Mouse (Mus musculus): ENCODE measurements around the gene Myh10. TPM values are rescaled to one million over a fixed set of nuclear protein-coding genes. Genes with fewer than 3 reads are reported as not detected.

Myh10 gene
- polyA plus RNA-seq, 1 experiment from 2014 or later: 219 TPM

DNA sequence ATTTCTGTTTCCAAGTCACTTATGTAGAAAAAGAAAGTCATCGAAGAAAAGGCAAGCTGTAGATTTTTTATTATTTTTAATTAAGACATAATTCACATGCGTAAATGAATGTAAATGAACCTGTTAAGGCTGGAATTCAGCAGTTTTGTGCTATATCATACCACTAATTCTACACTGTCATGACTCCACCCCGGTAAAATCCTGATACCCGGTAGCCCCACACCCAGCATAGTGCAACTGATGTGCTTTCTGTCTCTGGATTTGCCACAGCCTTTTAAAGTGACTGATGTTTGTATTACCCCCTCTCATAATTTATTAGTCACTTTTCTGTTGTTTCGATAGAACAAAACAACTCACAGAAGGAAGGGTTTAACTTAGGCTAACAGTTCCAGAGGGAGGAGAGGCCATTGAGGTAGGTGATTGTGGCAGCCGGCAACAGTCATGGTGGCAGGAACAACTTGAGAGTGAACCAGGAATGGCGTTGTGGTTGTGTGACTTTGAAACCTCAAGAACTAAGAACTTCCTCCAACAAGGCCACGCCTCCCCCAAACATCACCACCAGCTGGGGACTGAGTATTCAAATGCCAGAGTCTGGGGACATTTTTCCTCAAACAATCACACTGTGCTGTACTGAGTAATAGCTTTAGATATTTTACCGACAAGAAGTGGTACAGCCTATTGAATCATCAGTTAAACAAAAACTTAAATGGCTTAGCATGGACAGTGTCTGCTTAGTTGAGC is 78.6 kb downstream of the Myh10 start:
- Histone ChIP-seq H3K4me1 (replicated peaks) (no peaks in the 10 kb centered on the region), H3K36me3 (peaks cover 98% of the 10 kb centered on the region), H3K9me3 (replicated peaks) (no peaks in the 10 kb centered on the region), H3K4me2 (no peak overlapping the region), H3K9ac (no peak overlapping the region), H3K27ac (ENCODE audit: poor library complexity, severe bottlenecking) (no peak overlapping the region), H3K4me3 (no peak overlapping the region), H3K27me3 (replicated peaks) (no peaks in the 10 kb centered on the region)
- ATAC-seq (ENCODE audit: insufficient number of reproducible peaks, low FRiP score): no peak
- WGBS: 91% methylated on average over 9 of the region's 9 CpGs

DNA sequence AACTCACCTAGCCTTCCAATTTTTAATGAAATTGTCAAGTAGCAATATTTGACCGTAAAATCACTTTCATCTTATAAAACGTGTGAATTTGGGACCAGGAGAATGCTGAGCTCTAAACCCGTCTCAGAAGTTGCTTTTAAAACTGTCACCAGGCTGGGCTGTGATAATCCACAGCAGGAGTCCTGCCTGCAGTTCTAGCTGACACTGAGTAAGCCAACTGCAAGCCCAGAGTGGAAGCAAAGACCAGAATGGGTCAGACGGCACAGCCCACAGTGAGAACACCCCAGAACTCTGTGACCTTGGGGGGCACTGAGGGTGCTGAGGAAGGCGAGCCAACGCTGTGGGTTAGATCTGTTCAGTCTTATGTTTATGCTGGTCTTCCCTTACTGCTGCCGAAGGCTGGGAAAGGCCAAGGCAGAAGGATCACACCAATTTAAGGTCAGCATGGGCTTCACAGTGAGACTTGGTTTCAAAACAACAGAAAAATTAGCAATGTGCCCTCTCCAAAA is 84.8 kb downstream of the Myh10 start:
- no peaks in the 10 kb centered on the region for H3K9me3 ChIP-seq (replicated peaks)
- WGBS: 68% methylated on average over 7 of the region's 7 CpGs
- peaks cover 28% of the 10 kb centered on the region for H3K4me1 ChIP-seq (replicated peaks)
- no peaks in the 10 kb centered on the region for H3K27me3 ChIP-seq (replicated peaks)
- H3K9ac ChIP-seq: no peak overlapping the region
- H3K4me3 ChIP-seq: no peak overlapping the region
- H3K27ac ChIP-seq (ENCODE audit: poor library complexity, severe bottlenecking): no peak overlapping the region
- ATAC-seq (ENCODE audit: insufficient number of reproducible peaks, low FRiP score): no peak
- no peak overlapping the region for H3K4me2 ChIP-seq
- peaks cover 72% of the 10 kb centered on the region for H3K36me3 ChIP-seq

DNA sequence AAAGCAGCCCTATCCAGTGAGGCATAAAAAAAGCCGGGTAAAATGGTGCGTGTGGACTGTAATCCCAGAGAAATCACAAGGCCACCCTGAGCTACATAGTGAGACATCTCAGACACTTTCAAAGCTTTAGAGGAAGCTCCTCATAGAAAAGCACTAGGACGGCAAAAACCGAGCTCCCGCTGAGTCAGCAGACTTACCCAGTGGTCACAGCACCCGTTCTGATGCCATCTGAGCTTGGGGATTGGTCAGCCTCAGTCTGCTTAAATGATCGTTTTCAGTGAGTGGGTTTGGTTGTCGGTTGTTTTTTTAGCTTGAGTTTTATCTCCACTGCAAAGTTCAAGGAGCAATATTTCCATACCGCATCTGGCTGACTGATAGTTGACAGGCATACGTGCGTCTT is 86.6 kb downstream of the Myh10 start:
- no peak overlapping the region for H3K27ac ChIP-seq (ENCODE audit: poor library complexity, severe bottlenecking)
- H3K4me1 ChIP-seq (replicated peaks): peaks cover 35% of the 10 kb centered on the region
- no peak overlapping the region for H3K9ac ChIP-seq
- H3K27me3 ChIP-seq (replicated peaks): no peaks in the 10 kb centered on the region
- H3K4me3 ChIP-seq: no peak overlapping the region
- H3K9me3 ChIP-seq (replicated peaks): no peaks in the 10 kb centered on the region
- H3K36me3 ChIP-seq: peaks cover 72% of the 10 kb centered on the region
- 70% methylated on average over 11 of the region's 11 CpGs for WGBS
- ATAC-seq (ENCODE audit: insufficient number of reproducible peaks, low FRiP score): no peak
- no peak overlapping the region for H3K4me2 ChIP-seq

DNA sequence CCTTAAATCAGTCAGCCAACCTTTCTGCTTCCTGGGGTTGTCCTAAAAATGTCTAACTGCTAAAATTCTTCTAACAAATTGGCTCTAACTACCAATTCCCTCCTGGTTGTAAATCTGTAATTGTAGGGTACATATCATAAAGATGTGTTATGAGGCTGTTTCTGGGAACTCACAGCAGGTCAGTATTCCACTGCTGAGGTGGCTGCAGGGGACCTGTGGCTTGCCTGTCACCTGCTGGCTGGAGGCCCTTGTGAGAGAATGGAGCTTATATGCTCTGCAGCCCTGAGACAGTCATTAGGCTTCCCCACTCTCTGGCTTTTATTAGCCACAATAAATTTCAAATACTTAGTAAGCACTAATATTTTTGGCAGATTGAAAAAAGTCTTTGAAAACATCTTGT is 87.5 kb downstream of the Myh10 start:
- no peaks in the 10 kb centered on the region for H3K9me3 ChIP-seq (replicated peaks)
- no peak overlapping the region for H3K4me3 ChIP-seq
- ATAC-seq (ENCODE audit: insufficient number of reproducible peaks, low FRiP score): no peak
- H3K36me3 ChIP-seq: peaks cover 71% of the 10 kb centered on the region
- peaks cover 35% of the 10 kb centered on the region for H3K4me1 ChIP-seq (replicated peaks)
- H3K27ac ChIP-seq (ENCODE audit: poor library complexity, severe bottlenecking): no peak overlapping the region
- no peak overlapping the region for H3K4me2 ChIP-seq
- H3K9ac ChIP-seq: no peak overlapping the region
- H3K27me3 ChIP-seq (replicated peaks): no peaks in the 10 kb centered on the region

DNA sequence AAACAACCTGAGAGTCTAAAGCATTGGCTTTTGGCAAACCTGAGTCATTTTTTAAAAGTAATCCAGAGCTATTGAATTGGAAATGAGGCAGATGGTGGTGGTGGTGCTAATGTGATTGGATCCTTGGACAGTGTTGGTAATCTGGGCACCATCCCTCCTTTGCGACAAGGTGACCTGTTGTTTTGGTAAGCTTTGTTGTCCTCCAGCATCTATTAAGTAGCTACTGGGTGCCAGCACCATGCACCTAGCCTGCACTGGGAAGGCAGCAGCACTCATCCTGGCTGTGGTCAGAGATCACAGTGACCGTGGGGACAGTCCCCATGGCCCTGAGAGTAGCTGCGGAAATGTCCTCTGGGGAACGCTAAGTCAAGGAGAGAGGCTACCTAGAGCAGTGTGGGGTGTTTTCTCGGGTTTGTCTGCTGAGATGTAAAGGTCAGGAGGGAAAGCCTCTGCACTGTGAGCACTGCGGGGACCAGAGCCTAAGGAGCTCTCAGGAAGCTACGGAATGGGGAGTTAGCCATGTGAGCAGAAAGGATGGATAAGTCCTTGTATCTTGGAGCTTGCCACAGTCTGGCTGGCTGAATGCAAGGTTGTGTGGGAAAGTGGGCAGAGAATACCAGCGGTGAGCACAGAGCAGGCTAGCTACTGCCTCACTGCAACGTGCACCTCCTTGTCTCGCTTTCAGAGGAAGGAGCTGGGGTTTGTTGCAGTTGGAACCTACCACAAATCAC is 88.5 kb downstream of the Myh10 start:
- peaks cover 35% of the 10 kb centered on the region for H3K4me1 ChIP-seq (replicated peaks)
- H3K36me3 ChIP-seq: peaks cover 73% of the 10 kb centered on the region
- peak overlapping the region; percentile 14 for H3K4me2 ChIP-seq
- no peaks in the 10 kb centered on the region for H3K9me3 ChIP-seq (replicated peaks)
- H3K4me3 ChIP-seq: no peak overlapping the region
- no peaks in the 10 kb centered on the region for H3K27me3 ChIP-seq (replicated peaks)
- WGBS: 40% methylated on average over 10 of the region's 10 CpGs
- ATAC-seq (ENCODE audit: insufficient number of reproducible peaks, low FRiP score): peak; percentile 70; the same call in 1 of the 2 replicates
- peak overlapping the region; percentile 2; the same call in 1 of the 2 replicates for H3K9ac ChIP-seq
- peak overlapping the region; percentile 72 for H3K27ac ChIP-seq (ENCODE audit: poor library complexity, severe bottlenecking)

GRCm38 (mm10) chr11:68780466-68781114 is 89.2 kb downstream of the Myh10 start:
- WGBS: 23% methylated on average over 14 of the region's 14 CpGs
- Histone ChIP-seq H3K4me3 (no peak overlapping the region), H3K27me3 (replicated peaks) (no peaks in the 10 kb centered on the region), H3K4me1 (replicated peaks) (peaks cover 35% of the 10 kb centered on the region), H3K9ac (no peak overlapping the region; the same call in 1 of the 2 replicates), H3K9me3 (replicated peaks) (no peaks in the 10 kb centered on the region), H3K4me2 (peak overlapping the region; percentile 14; the same call in 1 of the 2 replicates), H3K27ac (ENCODE audit: poor library complexity, severe bottlenecking) (peak overlapping the region; percentile 72), H3K36me3 (peaks cover 73% of the 10 kb centered on the region)
- peak; percentile 81 for ATAC-seq (ENCODE audit: insufficient number of reproducible peaks, low FRiP score)

GRCm38 (mm10) chr11:68782336-68782735 is 91.0 kb downstream of the Myh10 start:
- H3K36me3 ChIP-seq: peaks cover 76% of the 10 kb centered on the region
- no peak for ATAC-seq (ENCODE audit: insufficient number of reproducible peaks, low FRiP score)

DNA sequence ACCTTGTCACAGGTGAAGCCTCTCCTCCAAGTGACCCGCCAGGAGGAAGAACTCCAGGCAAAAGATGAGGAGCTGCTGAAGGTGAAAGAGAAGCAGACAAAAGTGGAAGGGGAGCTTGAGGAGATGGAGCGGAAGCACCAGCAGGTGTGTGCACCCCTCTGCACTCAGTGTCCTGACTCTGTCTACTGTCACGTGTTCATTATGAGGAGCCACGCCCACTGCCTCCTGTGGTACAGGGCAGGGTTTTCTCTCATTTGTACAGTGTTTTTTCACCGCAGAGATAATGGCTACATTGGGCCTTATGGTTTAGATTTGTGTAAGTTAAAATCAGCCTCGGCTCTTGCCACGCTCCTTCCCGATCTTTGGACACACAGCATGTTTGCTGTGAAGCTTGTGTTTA is 94.5 kb downstream of the Myh10 start:
- H3K9ac ChIP-seq: no peak overlapping the region
- H3K27ac ChIP-seq (ENCODE audit: poor library complexity, severe bottlenecking): no peak overlapping the region
- H3K4me2 ChIP-seq: no peak overlapping the region
- no peak for ATAC-seq (ENCODE audit: insufficient number of reproducible peaks, low FRiP score)
- no peak overlapping the region for H3K4me3 ChIP-seq
- H3K36me3 ChIP-seq: peaks cover 98% of the 10 kb centered on the region
- peaks cover 11% of the 10 kb centered on the region for H3K4me1 ChIP-seq (replicated peaks)
- H3K9me3 ChIP-seq (replicated peaks): no peaks in the 10 kb centered on the region
- 82% methylated on average over 8 of the region's 8 CpGs for WGBS
- H3K27me3 ChIP-seq (replicated peaks): no peaks in the 10 kb centered on the region

More at GRCm38 (mm10) chr11:68782336-68782735, 91.0 kb downstream of the Myh10 start:
- H3K9ac ChIP-seq: no peak overlapping the region
- no peak overlapping the region for H3K4me3 ChIP-seq
- H3K27ac ChIP-seq (ENCODE audit: poor library complexity, severe bottlenecking): no peak overlapping the region
- H3K27me3 ChIP-seq (replicated peaks): no peaks in the 10 kb centered on the region
- 82% methylated on average over 9 of the region's 9 CpGs for WGBS
- no peaks in the 10 kb centered on the region for H3K9me3 ChIP-seq (replicated peaks)
- H3K4me2 ChIP-seq: no peak overlapping the region
- H3K4me1 ChIP-seq (replicated peaks): peaks cover 35% of the 10 kb centered on the region

GRCm38 (mm10) chr11:68787222-68787621 is 95.9 kb downstream of the Myh10 start:
- no peaks in the 10 kb centered on the region for H3K27me3 ChIP-seq (replicated peaks)
- H3K9ac ChIP-seq: no peak overlapping the region
- no peaks in the 10 kb centered on the region for H3K9me3 ChIP-seq (replicated peaks)
- H3K36me3 ChIP-seq: peaks cover 99% of the 10 kb centered on the region
- H3K4me1 ChIP-seq (replicated peaks): no peaks in the 10 kb centered on the region
- no peak overlapping the region for H3K27ac ChIP-seq (ENCODE audit: poor library complexity, severe bottlenecking)
- WGBS: 89% methylated on average over 9 of the region's 9 CpGs
- no peak overlapping the region for H3K4me2 ChIP-seq
- no peak for ATAC-seq (ENCODE audit: insufficient number of reproducible peaks, low FRiP score)
- no peak overlapping the region for H3K4me3 ChIP-seq

DNA sequence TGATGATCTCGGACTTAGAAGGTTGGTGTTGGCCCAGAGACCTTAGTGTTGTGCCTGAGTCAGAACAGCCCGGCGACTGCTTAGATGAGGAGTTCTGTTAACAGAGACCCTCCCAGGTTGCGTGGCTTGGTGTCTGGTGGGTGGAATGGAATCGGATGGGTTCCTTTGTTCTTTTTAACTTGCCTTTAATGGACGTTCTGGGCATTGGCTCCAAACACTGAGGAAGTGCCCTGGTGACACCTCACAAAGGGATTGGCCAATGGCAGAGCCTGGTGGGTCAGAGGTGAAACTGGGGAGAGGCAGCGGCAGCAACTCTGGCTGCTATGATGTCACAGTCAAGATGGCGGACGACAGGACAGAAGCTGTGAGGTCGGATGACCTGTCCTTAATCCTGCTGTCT is 99.4 kb downstream of the Myh10 start:
- 92% methylated on average over 10 of the region's 10 CpGs for WGBS
- H3K4me3 ChIP-seq: no peak overlapping the region
- no peak overlapping the region for H3K9ac ChIP-seq
- no peaks in the 10 kb centered on the region for H3K27me3 ChIP-seq (replicated peaks)
- H3K4me2 ChIP-seq: no peak overlapping the region
- H3K4me1 ChIP-seq (replicated peaks): no peaks in the 10 kb centered on the region
- no peaks in the 10 kb centered on the region for H3K9me3 ChIP-seq (replicated peaks)
- no peak for ATAC-seq (ENCODE audit: insufficient number of reproducible peaks, low FRiP score)
- H3K27ac ChIP-seq (ENCODE audit: poor library complexity, severe bottlenecking): no peak overlapping the region
- peaks cover 100% of the 10 kb centered on the region for H3K36me3 ChIP-seq

GRCm38 (mm10) chr11:68791794-68792193 is 100.4 kb downstream of the Myh10 start:
- H3K4me3 ChIP-seq: no peak overlapping the region
- no peak for ATAC-seq (ENCODE audit: insufficient number of reproducible peaks, low FRiP score)
- H3K27me3 ChIP-seq (replicated peaks): no peaks in the 10 kb centered on the region
- no peaks in the 10 kb centered on the region for H3K9me3 ChIP-seq (replicated peaks)
- no peak overlapping the region for H3K9ac ChIP-seq
- H3K36me3 ChIP-seq: peaks cover 99% of the 10 kb centered on the region
- 91% methylated on average over 9 of the region's 9 CpGs for WGBS
- H3K4me2 ChIP-seq: no peak overlapping the region
- no peaks in the 10 kb centered on the region for H3K4me1 ChIP-seq (replicated peaks)
- H3K27ac ChIP-seq (ENCODE audit: poor library complexity, severe bottlenecking): no peak overlapping the region

All from heart, embryonic 12.5 days (tissue).